ENCODE assay signal across 9 mouse cellular contexts in the genomic region with DNA sequence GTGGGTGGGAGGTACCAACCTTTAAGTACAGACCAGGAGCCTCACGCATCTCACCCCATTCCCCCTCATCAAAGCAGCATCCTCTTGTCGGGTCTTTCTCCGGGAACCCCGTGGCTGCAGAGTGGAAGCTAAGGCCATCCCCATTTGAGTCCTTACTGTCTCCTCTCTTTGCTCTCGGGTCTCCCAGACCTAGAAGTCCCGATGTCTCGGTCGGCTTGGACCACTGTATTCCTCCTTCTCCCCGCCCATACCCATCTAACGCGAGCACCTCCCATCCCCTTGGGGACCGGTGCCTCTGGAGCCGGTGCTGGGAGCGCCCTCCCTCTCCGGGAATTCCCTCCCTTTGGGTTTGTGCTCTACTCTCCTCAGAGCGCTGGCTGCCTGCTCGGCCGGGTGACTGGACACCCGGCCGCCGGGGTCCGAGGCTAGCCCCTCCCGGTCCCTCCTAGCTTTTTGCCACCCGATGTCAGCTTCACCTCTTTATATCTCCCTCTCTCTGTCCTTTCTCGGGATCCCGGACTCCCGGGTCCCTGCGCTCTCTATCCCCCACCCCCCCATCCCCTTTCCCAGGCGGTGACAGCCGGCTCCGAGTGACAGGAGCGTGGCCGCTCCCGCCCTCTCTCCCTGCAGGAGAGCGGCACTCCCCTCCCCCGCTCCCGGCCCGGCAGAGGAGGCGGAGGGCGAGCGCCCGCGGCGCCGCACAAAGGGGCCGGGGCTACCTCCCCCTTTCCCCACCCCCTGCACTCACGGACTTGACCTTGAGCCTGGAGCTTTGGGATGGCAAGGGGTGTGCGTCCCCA. TPM values are rescaled to one million over a fixed set of nuclear protein-coding genes. Genes with fewer than 3 reads are reported as not detected.
DNase-seq lines count a peak whose midpoint lies in the region; ATAC-seq and TF ChIP-seq lines count a peak whose summit lies in the region.
"Had no signal": no experiment of that assay in that cellular context is flagged by ENCODE, and none has a peak within 500 bp of the region (broad histone marks: within the 10 kb centered on the region; RNA-seq: fewer than 3 reads in every experiment).

No protein-coding gene starts in this region.

- peaks cover 23% of the 10 kb centered on the region for H3K4me1 ChIP-seq in kidney, embryonic 14.5 days (ENCODE audit: control insufficient read depth, insufficient read depth, low read length)
- H3K4me1 ChIP-seq in G1E (ENCODE audit: insufficient read depth, low read depth, low read length): peaks cover 68% of the 10 kb centered on the region
- peaks cover 4% of the 10 kb centered on the region; the same call in 1 of the 2 replicates for H3K4me1 ChIP-seq in embryonic fibroblast, embryonic 13.5 days (ENCODE audit: control insufficient read depth, insufficient read depth, low read length)
- H3K4me1 ChIP-seq in liver, embryonic 13.5 days (replicated peaks): peaks cover 52% of the 10 kb centered on the region

- under 1% methylated on average over 48 of the region's 48 CpGs for whole genome bisulfite sequencing in kidney, embryonic 14.5 days
- WGBS in liver, embryonic 13.5 days (ENCODE audit: insufficient replicate concordance): 1% methylated on average over 48 of the region's 48 CpGs

- H3K4me3 ChIP-seq in kidney, embryonic 14.5 days (ENCODE audit: low read length): peak overlapping the region; percentile 54
- peak overlapping the region; percentile 72 for H3K4me3 ChIP-seq in G1E (ENCODE audit: low read depth, low read length)
- peak overlapping the region; percentile 67 for H3K4me3 ChIP-seq in embryonic fibroblast, embryonic 13.5 days (ENCODE audit: insufficient read depth, low read length)
- H3K4me3 ChIP-seq in liver, embryonic 13.5 days (replicated peaks): peak overlapping the region; percentile 56

- TF ChIP-seq CTCF in G1E (IDR thresholded peaks at IDR 0.05; ENCODE audit: low read depth, low read length): no peak
- TF ChIP-seq CTCF in embryonic fibroblast, embryonic 13.5 days (IDR thresholded peaks at IDR 0.05; ENCODE audit: borderline replicate concordance, insufficient read depth, low read length): no peak

- peaks cover 25% of the 10 kb centered on the region for H3K27me3 ChIP-seq in kidney, embryonic 14.5 days (ENCODE audit: control insufficient read depth, insufficient read depth, low read length)
- peaks cover 21% of the 10 kb centered on the region for H3K27me3 ChIP-seq in G1E (ENCODE audit: insufficient read depth, low read length)
- peaks cover 74% of the 10 kb centered on the region for H3K27me3 ChIP-seq in liver, embryonic 13.5 days

- DNase-seq in kidney, postnatal 36 days: no peak
- no peak for DNase-seq in G1E (ENCODE audit: low spot score)
- no peak for DNase-seq in liver, embryonic 13.5 days
- peak; percentile 36 for DNase-seq in testis, postnatal 14 days (ENCODE audit: low spot score)
- DNase-seq in urinary bladder, postnatal 4 days (ENCODE audit: low spot score in 2 of 2): no peak
- DNase-seq in kidney, postnatal 4 days: no peak

- H3K9me3 ChIP-seq in kidney, embryonic 14.5 days (ENCODE audit: control insufficient read depth, low read length): no peaks in the 10 kb centered on the region
- no peaks in the 10 kb centered on the region for H3K9me3 ChIP-seq in G1E (replicated peaks)
- H3K9me3 ChIP-seq in liver, embryonic 13.5 days (replicated peaks): no peaks in the 10 kb centered on the region

- ATAC-seq in kidney, embryonic 14.5 days (ENCODE audit: low FRiP score, low TSS enrichment): no peak
- no peak for ATAC-seq in G1E (ENCODE audit: extremely low read depth, insufficient number of reproducible peaks, low FRiP score, poor library complexity, severe bottlenecking)
- no peak for ATAC-seq in liver, embryonic 13.5 days (ENCODE audit: low read depth)

- H3K27ac ChIP-seq in kidney, embryonic 14.5 days (ENCODE audit: low read depth, low read length): no peak overlapping the region
- H3K27ac ChIP-seq in embryonic fibroblast, embryonic 13.5 days (ENCODE audit: insufficient read depth, low read length): no peak overlapping the region
- H3K27ac ChIP-seq in liver, embryonic 13.5 days: no peak overlapping the region

- TF ChIP-seq POLR2A in embryonic fibroblast, embryonic 13.5 days (IDR thresholded peaks at IDR 0.05; ENCODE audit: low read depth, low read length): no peak

- peak overlapping the region; percentile 97 for H3K4me2 ChIP-seq in kidney, embryonic 14.5 days (replicated peaks; ENCODE audit: low read depth, low read length)
- H3K4me2 ChIP-seq in liver, embryonic 13.5 days: peak overlapping the region; percentile 80

- peak overlapping the region; percentile 59 for H3K9ac ChIP-seq in kidney, embryonic 14.5 days (ENCODE audit: low read depth, low read length)
- peak overlapping the region; percentile 54; the same call in 1 of the 2 replicates for H3K9ac ChIP-seq in liver, embryonic 13.5 days

- H3K36me3 ChIP-seq in kidney, embryonic 14.5 days (ENCODE audit: control insufficient read depth, insufficient read depth, low read length): no peaks in the 10 kb centered on the region
- H3K36me3 ChIP-seq in G1E (replicated peaks): peaks cover 36% of the 10 kb centered on the region
- no peaks in the 10 kb centered on the region for H3K36me3 ChIP-seq in liver, embryonic 13.5 days

RNA-seq across cellular contexts. Expression of a gene that starts 0.9 kb away (rescaled TPM):
- 4.5 and 5.5 TPM in 2 replicates for polyA plus RNA-seq in kidney, embryonic 14.5 days (2014; fragmentation: Nextera tagmentation; extraction: Ambion mirVana)
- total RNA-seq in G1E (2014; fragmentation: Nextera tagmentation) (21.8 and 23.8 TPM in 2 replicates), G1E (2017) (6.8 and 9.4 TPM in 2 replicates)
- polyA plus RNA-seq in G1E (2012): 47.4 and 50.3 TPM in 2 replicates
- 4.7 and 6.6 TPM in 2 replicates for polyA plus RNA-seq in embryonic fibroblast, embryonic 13.5 days (2011; ENCODE audit: insufficient read length, low read depth, missing spikeins)
- polyA plus RNA-seq in liver, embryonic 13.5 days (2015; fragmentation: Nextera tagmentation; extraction: Ambion mirVana): 1.7 and 2.3 TPM in 2 replicates

RNA-seq across cellular contexts. Expression of a gene that starts 15.6 kb away (rescaled TPM):
- 19.3 and 27.7 TPM in 2 replicates for polyA plus RNA-seq in kidney, embryonic 14.5 days (2014; fragmentation: Nextera tagmentation; extraction: Ambion mirVana)
- total RNA-seq in G1E (2014; fragmentation: Nextera tagmentation): not detected in 2 replicates
- not detected in 2 replicates for total RNA-seq in G1E (2017)
- polyA plus RNA-seq in G1E (2012): 0.23 and 0.28 TPM in 2 replicates
- polyA plus RNA-seq in embryonic fibroblast, embryonic 13.5 days (2011; ENCODE audit: insufficient read length, low read depth, missing spikeins): 8.2 and 12.8 TPM in 2 replicates
- 3.2 and 3.6 TPM in 2 replicates for polyA plus RNA-seq in liver, embryonic 13.5 days (2015; fragmentation: Nextera tagmentation; extraction: Ambion mirVana)

RNA-seq across cellular contexts. Expression of a gene that starts 23.0 kb away (rescaled TPM):
- 198 and 239 TPM in 2 replicates for polyA plus RNA-seq in kidney, embryonic 14.5 days (2014; fragmentation: Nextera tagmentation; extraction: Ambion mirVana)
- 24.4 and 33.4 TPM in 2 replicates for total RNA-seq in G1E (2014; fragmentation: Nextera tagmentation)
- 19.3 and 21.4 TPM in 2 replicates for total RNA-seq in G1E (2017)
- polyA plus RNA-seq in G1E (2012): 102 and 138 TPM in 2 replicates
- polyA plus RNA-seq in embryonic fibroblast, embryonic 13.5 days (2011; ENCODE audit: insufficient read length, low read depth, missing spikeins): 11.6 and 11.7 TPM in 2 replicates
- polyA plus RNA-seq in liver, embryonic 13.5 days (2015; fragmentation: Nextera tagmentation; extraction: Ambion mirVana): 24.9 and 25.2 TPM in 2 replicates

RNA-seq across cellular contexts. Expression of a gene that starts 56.4 kb away (rescaled TPM):
- 5.2 and 8.3 TPM in 2 replicates for polyA plus RNA-seq in kidney, embryonic 14.5 days (2014; fragmentation: Nextera tagmentation; extraction: Ambion mirVana)
- not detected in 2 replicates for total RNA-seq in G1E (2014; fragmentation: Nextera tagmentation)
- 0.12 and 0.22 TPM in 2 replicates for total RNA-seq in G1E (2017)
- polyA plus RNA-seq in G1E (2012): not detected in 2 replicates
- 10.6 and 40.6 TPM in 2 replicates for polyA plus RNA-seq in embryonic fibroblast, embryonic 13.5 days (2011; ENCODE audit: insufficient read length, low read depth, missing spikeins)
- 3.1 and 4.4 TPM in 2 replicates for polyA plus RNA-seq in liver, embryonic 13.5 days (2015; fragmentation: Nextera tagmentation; extraction: Ambion mirVana)
- total RNA-seq: left cerebral cortex, postnatal 25 days had no signal
